Mouse (Mus musculus): ENCODE results near the gene G0s2. TPM values are rescaled to one million over a fixed set of nuclear protein-coding genes. Genes with fewer than 3 reads are reported as not detected.
A peak's percentile ranks its signal among the peaks of the same experiment; 100 is the strongest.

Gene G0s2
- 10 to 100 TPM; 10.7 to 19.6 TPM for total RNA-seq (2021)
- long read RNA-seq, experiment 1, transcript G0s2-201 (2 exons, 871 nt): major isoform, 6 of 8 reads
- long read RNA-seq, experiment 1, partial matches to known transcripts: 1 of 8 reads
- long read RNA-seq, experiment 1, other reads (novel, unspliced or antisense): 1 of 8 reads
- long read RNA-seq, experiment 2, transcript G0s2-201 (2 exons, 871 nt): major isoform, 19 of 19 reads
- long read RNA-seq, experiment 2, partial matches to known transcripts: 0 of 19 reads
- long read RNA-seq, experiment 2, other reads (novel, unspliced or antisense): 0 of 19 reads

- peak; percentile 88 for DNase-seq (ENCODE audit: low spot score)
Observed at GRCm38 (mm10) chr1:193272916-193273601, at the start of gene G0s2. TSS of gene G0s2 (minus strand) at chr1:193273217.

GRCm38 (mm10) chr1:193320398-193320797 is 47.4 kb upstream of the G0s2 start:
- DNase-seq (ENCODE audit: low spot score): no peak

GRCm38 (mm10) chr1:193319721-193320120 is 46.7 kb upstream of the G0s2 start:
- DNase-seq (ENCODE audit: low spot score): no peak

- peak; percentile 90 for DNase-seq (ENCODE audit: low spot score)
Observed at GRCm38 (mm10) chr1:193317159-193317559, 44.1 kb upstream of the G0s2 start.

GRCm38 (mm10) chr1:193316358-193316750 is 43.3 kb upstream of the G0s2 start:
- DNase-seq (ENCODE audit: low spot score): peak; percentile 71

- DNase-seq (ENCODE audit: low spot score): peak; percentile 92
Observed at GRCm38 (mm10) chr1:193315705-193316357, 42.8 kb upstream of the G0s2 start.

- no peak for DNase-seq (ENCODE audit: low spot score)
Observed at GRCm38 (mm10) chr1:193311596-193311995, 38.6 kb upstream of the G0s2 start.

- no peak for DNase-seq (ENCODE audit: low spot score)
Observed at GRCm38 (mm10) chr1:193310519-193311085, 37.6 kb upstream of the G0s2 start.

GRCm38 (mm10) chr1:193309785-193310518 is 36.9 kb upstream of the G0s2 start:
- no peak for DNase-seq (ENCODE audit: low spot score)

- no peak for DNase-seq (ENCODE audit: low spot score)
Observed at GRCm38 (mm10) chr1:193306832-193307231, 33.8 kb upstream of the G0s2 start.

GRCm38 (mm10) chr1:193305386-193305785 is 32.4 kb upstream of the G0s2 start:
- DNase-seq (ENCODE audit: low spot score): no peak

- DNase-seq (ENCODE audit: low spot score): no peak
Observed at GRCm38 (mm10) chr1:193303096-193303495, 30.1 kb upstream of the G0s2 start.

GRCm38 (mm10) chr1:193302093-193302405 is 29.0 kb upstream of the G0s2 start:
- no peak for DNase-seq (ENCODE audit: low spot score)

GRCm38 (mm10) chr1:193301216-193302092 is 28.4 kb upstream of the G0s2 start:
- DNase-seq (ENCODE audit: low spot score): no peak

- no peak for DNase-seq (ENCODE audit: low spot score)
Observed at GRCm38 (mm10) chr1:193299995-193300394, 27.0 kb upstream of the G0s2 start.

- DNase-seq (ENCODE audit: low spot score): no peak
Observed at GRCm38 (mm10) chr1:193298141-193298765, 25.2 kb upstream of the G0s2 start.

GRCm38 (mm10) chr1:193295920-193296319 is 22.9 kb upstream of the G0s2 start:
- DNase-seq (ENCODE audit: low spot score): no peak

GRCm38 (mm10) chr1:193293926-193294325 is 20.9 kb upstream of the G0s2 start:
- DNase-seq (ENCODE audit: low spot score): no peak

GRCm38 (mm10) chr1:193293039-193293438 is 20.0 kb upstream of the G0s2 start:
- DNase-seq (ENCODE audit: low spot score): no peak

GRCm38 (mm10) chr1:193290686-193291085 is 17.7 kb upstream of the G0s2 start:
- DNase-seq (ENCODE audit: low spot score): no peak

All from gastrocnemius, adult 18-20 months (tissue).